Mouse (Mus musculus) stomach, embryonic 14.5 days (tissue): ENCODE results near the gene Sergef. TPM values are rescaled to one million over a fixed set of nuclear protein-coding genes. Genes with fewer than 3 reads are reported as not detected.

Experiments used
- ATAC-seq: fragments of 200-750 bp; cut with Nextera tagmentation; 2 replicates; pipeline ENCODE4 v1.8.0; 2017; ENCODE audit warnings: low read depth, moderate TSS enrichment; ENCODE audit not compliant: insufficient number of reproducible peaks, insufficient read depth, low FRiP score
- H3K27ac ChIP-seq: fragments of 300-500 bp; sonication (generic); 2 replicates; pipeline ENCODE4 v1.5.1; 2014; ENCODE audit warnings: mild to moderate bottlenecking, low read length, moderate library complexity, mixed read lengths
- H3K27me3 ChIP-seq: fragments of 300-500 bp; sonication (generic); 2 replicates; pipeline ENCODE4 v1.6.1; 2014; ENCODE audit warnings: low read length, control low read depth, mixed read lengths; ENCODE audit not compliant: control insufficient read depth, insufficient read depth
- H3K36me3 ChIP-seq: fragments of 300-500 bp; sonication (generic); 2 replicates; pipeline ENCODE4 v1.6.1; 2014; ENCODE audit warnings: mild to moderate bottlenecking, control low read depth, low read length, moderate library complexity, mixed read lengths; ENCODE audit not compliant: control insufficient read depth, insufficient read depth
- H3K4me1 ChIP-seq: fragments of 300-500 bp; sonication (generic); 2 replicates; pipeline ENCODE4 v1.6.1; 2014; ENCODE audit warnings: low read length, control low read depth, mixed read lengths; ENCODE audit not compliant: control insufficient read depth, insufficient read depth
- H3K4me2 ChIP-seq: fragments of 300-500 bp; sonication (generic); replicated peaks from 2 replicates; pipeline ENCODE4 v1.6.1; 2014; ENCODE audit warnings: low read depth, low read length, control low read depth
- H3K4me3 ChIP-seq: fragments of 300-500 bp; sonication (generic); 2 replicates; pipeline ENCODE4 v1.5.1; 2014; ENCODE audit warnings: low read depth, low read length, control low read depth
- H3K9ac ChIP-seq: fragments of 300-500 bp; sonication (generic); replicated peaks from 2 replicates; pipeline ENCODE4 v1.6.1; 2014; ENCODE audit warnings: low read depth, mild to moderate bottlenecking, control low read depth, low read length, moderate library complexity, mixed read lengths
- H3K9me3 ChIP-seq: fragments of 300-500 bp; sonication (generic); 2 replicates; pipeline ENCODE4 v1.6.1; 2016; ENCODE audit warnings: low read depth, low read length, control low read depth; ENCODE audit not compliant: control insufficient read depth
- WGBS: fragments of 180-500 bp; shearing (Covaris S2); extraction: QIAGEN DNeasy Blood & Tissue Kit; methylation state at CpG from one replicate; pipeline ENCODE4 v1.1.7; 2014; 5-methylcytosine and 5-hydroxymethylcytosine counted together
- polyA plus RNA-seq: library from polyadenylated mRNA; unstranded; fragments of >200 nt; fragmentation: Nextera tagmentation; extraction: Ambion mirVana; gene quantifications from 2 replicates; pipeline ENCODE4 v1.2.1, GENCODE M21; 2014

The Sergef gene
- polyA plus RNA-seq, 1 experiment from 2014 or later: 18.4 TPM

DNA sequence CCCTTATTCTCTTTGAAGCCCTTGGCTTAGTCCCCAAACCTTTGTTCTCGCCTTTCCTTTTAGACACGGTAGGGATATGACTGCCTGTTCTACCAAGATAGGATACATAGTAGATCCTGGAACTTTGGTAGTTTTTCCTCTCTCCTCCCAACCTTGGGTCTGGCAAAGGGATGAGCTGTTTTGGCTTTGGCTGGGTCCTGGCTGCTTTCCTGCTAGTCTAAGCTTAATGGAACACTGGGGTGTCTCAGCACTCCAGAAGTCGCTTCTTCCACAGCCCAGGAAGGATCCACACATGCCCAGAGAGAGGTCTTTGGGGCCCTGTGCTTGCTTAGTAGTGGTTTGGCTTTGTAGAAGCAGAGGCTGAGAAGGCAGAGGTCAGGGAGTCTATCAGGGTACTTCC lies 215.7 kb downstream of the Sergef start:
- Histone ChIP-seq H3K27me3 (no peaks in the 10 kb centered on the region), H3K9ac (no peak overlapping the region), H3K4me1 (no peaks in the 10 kb centered on the region), H3K36me3 (no peaks in the 10 kb centered on the region), H3K9me3 (no peaks in the 10 kb centered on the region), H3K4me2 (no peak overlapping the region), H3K4me3 (no peak overlapping the region), H3K27ac (no peak overlapping the region)
- 71% methylated on average over 3 of the region's 3 CpGs for WGBS
- no peak for ATAC-seq

DNA sequence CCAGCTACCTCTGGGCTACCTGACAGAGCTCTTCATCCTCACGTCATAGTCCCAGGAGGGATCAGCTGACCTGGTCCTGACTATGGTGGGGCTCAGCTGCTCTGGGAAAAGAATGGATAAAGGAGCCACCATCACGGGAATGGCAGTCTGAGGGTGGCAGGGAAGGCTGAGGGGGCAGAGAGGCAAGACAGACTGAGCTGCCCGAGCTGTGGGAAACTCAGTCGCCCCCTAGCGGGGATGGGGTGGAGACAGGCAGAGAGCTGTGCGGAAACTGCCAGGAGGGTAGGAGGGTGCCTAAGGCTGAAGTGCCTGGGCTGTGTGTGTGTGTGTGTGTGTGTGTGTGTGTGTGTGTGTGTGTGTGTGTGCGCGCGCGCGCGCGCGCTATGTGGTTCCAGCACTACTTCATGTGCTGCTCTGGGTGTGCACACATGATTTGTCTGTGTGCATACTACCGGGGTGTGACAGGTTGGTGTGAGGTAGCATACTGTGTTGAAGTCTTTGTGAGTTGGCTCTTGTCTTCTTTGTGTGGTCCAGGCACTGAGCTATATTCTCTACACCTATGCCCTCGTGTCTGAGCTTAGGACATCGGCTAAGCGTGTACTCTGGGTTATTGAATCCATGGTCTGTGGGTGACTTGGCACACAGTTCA lies 216.7 kb downstream of the Sergef start:
- Histone ChIP-seq H3K4me3 (no peak overlapping the region), H3K27ac (no peak overlapping the region), H3K9ac (no peak overlapping the region), H3K4me1 (no peaks in the 10 kb centered on the region), H3K36me3 (no peaks in the 10 kb centered on the region), H3K27me3 (no peaks in the 10 kb centered on the region), H3K4me2 (no peak overlapping the region), H3K9me3 (no peaks in the 10 kb centered on the region)
- no peak for ATAC-seq
- 49% methylated on average over 15 of the region's 18 CpGs for WGBS

DNA sequence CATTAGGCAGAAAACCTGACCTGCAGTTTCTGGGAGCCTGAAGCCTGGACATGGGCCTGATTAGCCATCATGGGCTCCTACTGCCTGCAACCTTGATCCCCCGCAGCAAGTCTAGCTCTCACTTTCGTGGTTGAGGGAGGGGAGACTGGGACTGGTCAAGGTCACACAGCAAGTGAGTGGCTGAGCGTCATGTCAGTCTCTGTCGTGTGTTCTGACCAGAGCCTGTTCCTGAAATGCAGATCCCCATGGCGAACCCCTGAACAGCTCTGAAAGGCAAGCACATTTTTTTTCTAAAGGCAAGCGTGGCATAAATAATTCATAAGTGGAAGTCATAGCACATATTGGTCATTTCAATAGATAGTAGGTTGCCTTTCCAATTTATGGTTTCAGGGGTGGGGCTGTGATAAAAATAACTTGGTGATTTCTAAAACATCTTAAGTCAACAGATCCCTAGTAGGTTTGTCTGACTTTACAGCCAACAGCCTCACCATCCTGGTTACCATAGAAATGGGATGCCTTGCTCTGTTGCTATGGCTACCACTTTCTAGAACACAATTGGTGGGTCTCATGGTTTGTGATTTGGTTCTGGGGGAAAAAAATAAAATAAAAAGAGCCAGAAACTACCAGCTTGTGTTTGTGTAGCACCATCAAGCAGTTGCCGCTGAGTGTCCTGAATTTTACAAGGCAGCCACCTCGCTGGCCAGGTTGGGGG lies 217.4 kb downstream of the Sergef start:
- no peak for ATAC-seq
- no peaks in the 10 kb centered on the region for H3K36me3 ChIP-seq
- H3K27ac ChIP-seq: no peak overlapping the region
- H3K27me3 ChIP-seq: no peaks in the 10 kb centered on the region
- no peaks in the 10 kb centered on the region for H3K4me1 ChIP-seq
- H3K9me3 ChIP-seq: no peaks in the 10 kb centered on the region
- no peak overlapping the region for H3K4me2 ChIP-seq
- no peak overlapping the region for H3K4me3 ChIP-seq
- H3K9ac ChIP-seq: no peak overlapping the region
- 83% methylated on average over 8 of the region's 8 CpGs for WGBS

DNA sequence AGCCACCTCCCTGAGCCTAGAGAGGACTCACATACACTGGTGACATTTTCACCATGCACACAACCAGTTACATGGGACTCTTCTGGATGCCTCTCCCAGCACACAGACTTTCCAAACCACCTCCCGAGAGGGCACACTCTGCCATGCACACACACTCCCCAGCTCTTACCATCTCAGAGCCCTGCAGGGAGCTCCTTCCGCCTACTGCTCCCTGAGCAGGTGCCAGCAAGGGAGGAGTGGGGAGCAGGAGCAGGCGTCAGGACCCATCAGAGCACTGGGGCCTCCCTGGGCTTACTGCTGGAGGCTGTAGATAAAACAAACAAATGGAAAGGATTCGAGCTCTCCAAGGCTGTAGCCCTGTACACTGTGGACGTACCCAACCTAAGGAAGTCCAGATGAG lies 218.1 kb downstream of the Sergef start:
- H3K4me1 ChIP-seq: no peaks in the 10 kb centered on the region
- no peak overlapping the region for H3K27ac ChIP-seq
- ATAC-seq: no peak
- WGBS: 26% methylated on average over 5 of the region's 5 CpGs
- H3K4me2 ChIP-seq: no peak overlapping the region
- H3K9me3 ChIP-seq: no peaks in the 10 kb centered on the region
- no peak overlapping the region for H3K4me3 ChIP-seq
- no peaks in the 10 kb centered on the region for H3K27me3 ChIP-seq
- H3K36me3 ChIP-seq: no peaks in the 10 kb centered on the region
- H3K9ac ChIP-seq: no peak overlapping the region

DNA sequence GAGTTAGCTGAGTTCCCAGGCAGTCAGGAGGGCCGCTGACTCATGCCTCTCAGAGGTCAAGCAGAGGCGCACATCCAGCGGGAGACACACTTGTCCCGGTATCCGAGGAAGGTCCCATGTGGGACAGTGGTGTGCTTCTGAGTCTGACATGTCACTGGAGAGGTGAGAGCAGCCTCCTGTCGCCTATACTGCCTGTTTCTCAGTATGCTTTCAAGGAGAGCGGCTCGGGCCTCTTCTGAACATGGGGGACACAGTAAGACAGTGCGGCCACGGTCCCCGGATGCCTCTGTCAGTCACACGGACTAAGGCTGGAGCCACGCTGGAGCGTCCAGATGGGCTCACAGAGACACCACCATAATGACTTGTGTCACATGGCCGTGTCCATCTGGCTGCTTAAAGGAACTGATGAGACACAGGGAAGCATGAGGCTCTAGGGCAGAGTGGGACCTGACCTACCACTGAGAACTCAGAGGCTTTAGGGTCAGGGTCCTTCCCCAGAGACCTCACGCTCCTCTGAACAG lies 221.4 kb downstream of the Sergef start:
- Histone ChIP-seq H3K27ac (no peak overlapping the region), H3K4me3 (no peak overlapping the region), H3K36me3 (no peaks in the 10 kb centered on the region), H3K9me3 (no peaks in the 10 kb centered on the region), H3K4me2 (no peak overlapping the region), H3K27me3 (no peaks in the 10 kb centered on the region), H3K9ac (no peak overlapping the region), H3K4me1 (no peaks in the 10 kb centered on the region)
- 73% methylated on average over 16 of the region's 16 CpGs for WGBS
- ATAC-seq: no peak

DNA sequence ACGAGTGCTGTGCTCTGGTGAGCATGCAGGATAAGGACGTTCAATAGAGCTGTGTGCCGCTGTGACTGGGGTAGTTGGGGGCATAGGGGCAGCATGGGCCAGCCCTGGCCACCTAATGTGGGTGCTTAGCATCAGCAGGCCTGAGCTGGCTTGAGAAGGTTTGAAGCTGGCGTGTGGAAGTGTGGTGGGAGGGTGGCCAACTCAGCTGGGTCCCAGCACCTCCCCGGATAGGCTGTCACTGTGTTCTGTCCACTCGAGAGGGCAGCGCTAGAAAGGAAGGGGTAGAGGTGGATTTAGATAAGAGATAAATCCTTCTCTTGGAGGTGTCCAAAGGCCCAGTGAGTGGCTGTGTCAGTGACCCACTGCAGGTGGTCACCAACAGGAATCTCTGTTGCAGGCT lies 222.1 kb downstream of the Sergef start:
- Histone ChIP-seq H3K4me2 (no peak overlapping the region), H3K9ac (no peak overlapping the region), H3K4me1 (no peaks in the 10 kb centered on the region), H3K4me3 (no peak overlapping the region), H3K27me3 (no peaks in the 10 kb centered on the region), H3K36me3 (no peaks in the 10 kb centered on the region), H3K9me3 (no peaks in the 10 kb centered on the region), H3K27ac (no peak overlapping the region)
- ATAC-seq: no peak
- WGBS: 68% methylated on average over 7 of the region's 7 CpGs

DNA sequence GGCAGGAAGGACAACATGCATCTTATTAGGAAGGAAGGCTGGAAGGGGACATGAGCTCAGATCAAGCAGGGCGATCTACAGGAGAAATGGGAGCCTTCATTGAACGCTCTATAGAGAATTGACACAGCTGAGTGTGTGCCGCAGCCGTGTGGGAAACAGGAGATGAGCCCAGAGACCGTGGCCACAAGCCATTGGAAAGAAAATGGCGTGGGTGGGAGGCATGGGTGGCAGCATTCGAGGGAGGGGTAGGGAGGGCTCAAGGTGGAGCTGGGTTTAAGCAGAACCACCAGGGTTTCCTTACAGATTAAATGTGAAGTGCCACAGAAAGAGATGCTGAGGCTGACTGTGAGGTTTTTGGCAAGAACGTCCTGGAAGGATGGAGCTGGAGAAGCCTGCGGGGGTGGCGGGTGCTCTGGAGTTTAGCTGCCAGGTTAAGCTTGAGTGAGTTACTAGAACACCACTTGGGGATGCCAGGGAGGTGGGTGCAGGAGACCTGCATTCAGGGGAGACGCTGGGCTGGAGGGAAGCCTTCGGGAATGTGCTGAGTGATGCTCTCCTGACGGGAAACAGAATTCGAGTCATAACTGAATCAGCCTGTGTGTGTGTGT lies 223.7 kb downstream of the Sergef start:
- no peaks in the 10 kb centered on the region for H3K36me3 ChIP-seq
- no peak overlapping the region for H3K9ac ChIP-seq
- WGBS: 76% methylated on average over 14 of the region's 14 CpGs
- no peak overlapping the region for H3K27ac ChIP-seq
- no peaks in the 10 kb centered on the region for H3K27me3 ChIP-seq
- H3K4me3 ChIP-seq: no peak overlapping the region
- no peaks in the 10 kb centered on the region for H3K4me1 ChIP-seq
- no peak for ATAC-seq
- no peak overlapping the region for H3K4me2 ChIP-seq
- no peaks in the 10 kb centered on the region for H3K9me3 ChIP-seq

DNA sequence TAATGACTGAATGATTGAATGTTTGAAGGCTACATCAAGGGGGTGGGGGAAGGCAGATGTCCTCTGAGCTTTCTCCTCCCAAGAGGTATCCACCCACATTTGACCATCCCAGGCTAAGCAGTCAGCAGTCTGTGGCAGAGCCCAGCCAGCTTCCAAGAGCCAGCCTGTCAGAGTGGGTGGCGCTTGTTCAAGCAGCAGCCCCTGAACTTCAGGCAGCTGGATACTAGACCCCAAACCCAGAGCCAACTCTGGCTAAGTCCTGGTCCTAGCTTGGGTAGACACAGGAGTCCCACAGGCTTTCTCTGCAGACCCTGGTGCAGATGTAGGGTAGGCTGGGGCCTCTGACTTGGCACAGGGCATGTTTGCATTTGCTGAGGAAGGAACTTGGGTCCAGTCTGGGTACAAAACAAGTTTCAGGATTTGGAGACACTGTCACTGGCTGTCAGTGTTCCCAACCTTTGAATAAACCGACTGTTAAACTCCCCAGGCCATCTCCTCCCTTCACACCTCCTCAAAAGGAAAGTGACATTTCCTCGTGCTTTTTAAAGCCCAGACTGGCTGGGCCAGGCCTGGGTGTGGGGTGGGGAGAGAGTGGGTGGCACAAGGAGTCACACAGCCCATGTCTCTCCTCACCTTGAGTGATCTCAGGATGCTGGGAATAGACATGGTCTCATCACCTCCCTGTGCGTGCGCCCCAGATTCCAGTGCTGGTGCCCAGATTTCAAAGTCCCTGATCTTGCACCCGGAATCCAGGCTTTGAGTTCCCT lies 225.5 kb downstream of the Sergef start:
- WGBS: 63% methylated on average over 6 of the region's 6 CpGs
- Histone ChIP-seq H3K4me1 (no peaks in the 10 kb centered on the region), H3K9ac (no peak overlapping the region), H3K9me3 (no peaks in the 10 kb centered on the region), H3K27ac (no peak overlapping the region), H3K36me3 (no peaks in the 10 kb centered on the region), H3K27me3 (no peaks in the 10 kb centered on the region), H3K4me3 (no peak overlapping the region), H3K4me2 (no peak overlapping the region)
- no peak for ATAC-seq
